Mouse (Mus musculus) liver, embryonic 14.5 days (tissue): Measurements from ENCODE around the gene Usp53.

Experiments used
- CTCF ChIP-seq: IDR thresholded peaks from 2 replicates; pipeline ENCODE4 v1.5.1; 2016; ENCODE audit warnings: antibody characterized with exemption, low read depth, control low read depth
- EP300 ChIP-seq: IDR thresholded peaks from 2 replicates; pipeline ENCODE4 v1.6.1; 2016; ENCODE audit warnings: antibody characterized with exemption, low read depth

- no peak for TF ChIP-seq CTCF
- TF ChIP-seq EP300, result no peak
Measured at GRCm38 (mm10) chr3:123009417-123009816, 25.1 kb upstream of the Usp53 start.
